Mouse (Mus musculus) cerebellum, adult 18-20 months (tissue): Measurements from ENCODE around the gene Pde11a.

Source experiments
- DNase-seq, 2 experiments: peaks; one replicate each; pipeline ENCODE4 v3.0.0; 2021

Pde11a gene

GRCm38 (mm10) chr2:76088413-76088812, 250.2 kb downstream of the Pde11a start:
- DNase-seq: no peak

- DNase-seq: peak in 1 of 2 experiments; percentile 12
Measured at GRCm38 (mm10) chr2:76087170-76087569, 251.4 kb downstream of the Pde11a start.

- DNase-seq: no peak
Measured at GRCm38 (mm10) chr2:76084982-76085381, 253.6 kb downstream of the Pde11a start.

GRCm38 (mm10) chr2:76083901-76084300, 254.7 kb downstream of the Pde11a start:
- no peak for DNase-seq

GRCm38 (mm10) chr2:76083396-76083795, 255.2 kb downstream of the Pde11a start:
- no peak for DNase-seq

- DNase-seq: no peak
Measured at GRCm38 (mm10) chr2:76081991-76082390, 256.6 kb downstream of the Pde11a start.

- no peak for DNase-seq
Measured at GRCm38 (mm10) chr2:76080549-76080948, 258.0 kb downstream of the Pde11a start.

GRCm38 (mm10) chr2:76076838-76077237, 261.7 kb downstream of the Pde11a start:
- DNase-seq: no peak

- DNase-seq: no peak
Measured at GRCm38 (mm10) chr2:76076047-76076446, 262.5 kb downstream of the Pde11a start.

- no peak for DNase-seq
Measured at GRCm38 (mm10) chr2:76073079-76073478, 265.5 kb downstream of the Pde11a start.

GRCm38 (mm10) chr2:76070432-76071306, 267.9 kb downstream of the Pde11a start:
- peak; percentile 60 to 76 for DNase-seq

GRCm38 (mm10) chr2:76069238-76069637, 269.3 kb downstream of the Pde11a start:
- no peak for DNase-seq

GRCm38 (mm10) chr2:76068155-76068554, 270.4 kb downstream of the Pde11a start:
- no peak for DNase-seq

GRCm38 (mm10) chr2:76067144-76067543, 271.4 kb downstream of the Pde11a start:
- DNase-seq: peak; percentile 4 to 9

- no peak for DNase-seq
Measured at GRCm38 (mm10) chr2:76065292-76065691, 273.3 kb downstream of the Pde11a start.

- DNase-seq: peak; percentile 17 to 39
Measured at GRCm38 (mm10) chr2:76064078-76064477, 274.5 kb downstream of the Pde11a start.

GRCm38 (mm10) chr2:76060207-76060606, 278.4 kb downstream of the Pde11a start:
- no peak for DNase-seq

GRCm38 (mm10) chr2:76059595-76059994, 279.0 kb downstream of the Pde11a start:
- no peak for DNase-seq

GRCm38 (mm10) chr2:76058661-76059467, 279.7 kb downstream of the Pde11a start:
- no peak for DNase-seq

GRCm38 (mm10) chr2:76057555-76057954, 281.0 kb downstream of the Pde11a start:
- DNase-seq: no peak

GRCm38 (mm10) chr2:76053748-76054331, 284.7 kb downstream of the Pde11a start:
- DNase-seq: no peak

GRCm38 (mm10) chr2:76052897-76053505, 285.6 kb downstream of the Pde11a start:
- DNase-seq: no peak

GRCm38 (mm10) chr2:76051385-76051784, 287.2 kb downstream of the Pde11a start:
- no peak for DNase-seq
